Mouse (Mus musculus) WW6 (cell line): ENCODE results near the gene Mia.

Source experiments
- DNase-seq: peaks from one replicate; pipeline ENCODE4 v3.0.0-alpha.2; 2013; ENCODE audit warnings: low read depth, low spot score

Mia gene

GRCm38 (mm10) chr7:27185986-27186385, 5.0 kb upstream of the Mia start:
- DNase-seq: no peak

- peak; percentile 56 for DNase-seq
Measured at GRCm38 (mm10) chr7:27184964-27185363, 4.0 kb upstream of the Mia start.

GRCm38 (mm10) chr7:27182498-27182897, 1.5 kb upstream of the Mia start:
- no peak for DNase-seq

- DNase-seq: no peak
Measured at GRCm38 (mm10) chr7:27180036-27180435, 921 bp downstream of the Mia start.

GRCm38 (mm10) chr7:27179217-27179918, 1.6 kb downstream of the Mia start:
- DNase-seq: no peak

GRCm38 (mm10) chr7:27178324-27179216, 2.4 kb downstream of the Mia start, which contains the start of gene Rab4b:
Gene Rab4b, minus strand, starts transcription at chr7:27178896.
- DNase-seq: peak; percentile 98

GRCm38 (mm10) chr7:27177942-27178323, 3.0 kb downstream of the Mia start:
- DNase-seq: no peak

- no peak for DNase-seq
Measured at GRCm38 (mm10) chr7:27174896-27175295, 6.1 kb downstream of the Mia start.

- DNase-seq: no peak
Measured at GRCm38 (mm10) chr7:27174496-27174895, 6.5 kb downstream of the Mia start.

GRCm38 (mm10) chr7:27170981-27171380, 10.0 kb downstream of the Mia start:
- DNase-seq: no peak

- DNase-seq: no peak
Measured at GRCm38 (mm10) chr7:27168371-27168770, 12.6 kb downstream of the Mia start.

- DNase-seq: no peak
Measured at GRCm38 (mm10) chr7:27167475-27168094, 13.4 kb downstream of the Mia start.

- DNase-seq: peak; percentile 78
Measured at GRCm38 (mm10) chr7:27166614-27167474, 14.1 kb downstream of the Mia start, which contains the start of gene Egln2. Gene Egln2, minus strand, starts transcription at chr7:27166802.

- no peak for DNase-seq
Measured at GRCm38 (mm10) chr7:27166229-27166613, 14.7 kb downstream of the Mia start.

- DNase-seq: no peak
Measured at GRCm38 (mm10) chr7:27165696-27166095, 15.3 kb downstream of the Mia start.

GRCm38 (mm10) chr7:27165007-27165655, 15.8 kb downstream of the Mia start:
- no peak for DNase-seq

GRCm38 (mm10) chr7:27164112-27164947, 16.6 kb downstream of the Mia start:
- DNase-seq: no peak

GRCm38 (mm10) chr7:27163450-27163805, 17.5 kb downstream of the Mia start:
- no peak for DNase-seq

- DNase-seq: no peak
Measured at GRCm38 (mm10) chr7:27162780-27163449, 18.0 kb downstream of the Mia start.
